8 mouse cellular contexts compared by ENCODE assay signal in the genomic region with DNA sequence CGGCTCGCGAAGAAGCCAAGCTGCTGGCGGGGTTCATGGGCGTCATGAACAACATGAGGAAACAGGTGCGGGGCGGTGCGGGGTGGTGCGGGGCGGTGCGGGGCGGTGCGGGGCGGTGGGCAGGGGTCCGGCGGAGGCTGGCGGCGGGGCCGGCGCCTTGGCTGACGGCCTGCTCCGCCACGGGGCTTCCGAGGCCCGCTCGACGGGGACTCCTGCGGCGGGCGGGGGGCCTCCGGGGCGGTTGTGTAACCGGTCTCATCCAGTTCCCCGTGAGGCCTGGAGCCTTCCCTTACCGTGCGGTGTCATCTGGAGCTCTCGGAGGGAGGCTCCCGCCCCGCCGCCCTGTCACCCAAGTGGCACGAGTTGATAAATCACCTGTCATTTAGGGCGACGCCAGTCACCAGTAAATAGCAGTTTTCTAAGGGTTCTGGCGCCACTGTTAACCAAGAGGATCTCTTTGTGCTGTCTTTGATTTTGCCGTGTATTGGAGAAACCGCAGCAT. TPM values are rescaled to one million over a fixed set of nuclear protein-coding genes. Genes with fewer than 3 reads are reported as not detected.
DNase-seq lines count a peak whose midpoint lies in the region; ATAC-seq and TF ChIP-seq lines count a peak whose summit lies in the region.

No protein-coding gene starts in this region.

- TF ChIP-seq POLR2A in CH12.LX (IDR thresholded peaks at IDR 0.05; ENCODE audit: low read depth, low read length), result no peak

- no peak for TF ChIP-seq CTCF in CH12.LX (conservative IDR thresholded peaks at IDR 0.05 in 1 of 2, IDR thresholded peaks at IDR 0.05 in 1 of 2; ENCODE audit: low read depth in 2 of 2, low read length in 2 of 2)
- TF ChIP-seq CTCF in heart, postnatal 0 days (IDR thresholded peaks at IDR 0.05; ENCODE audit: low read depth), result no peak

- peaks cover 0 to 12% of the 10 kb centered on the region in 2 experiments for H3K36me3 ChIP-seq in CH12.LX (replicated peaks in 1 of 2; ENCODE audit: control insufficient read depth in 1 of 2, insufficient read depth in 1 of 2, low read length in 1 of 2)
- H3K36me3 ChIP-seq in forebrain, embryonic 10.5 days (replicated peaks), result peaks cover 4% of the 10 kb centered on the region; the same call in 1 of the 2 replicates
- H3K36me3 ChIP-seq in heart, postnatal 0 days (replicated peaks; ENCODE audit: control insufficient read depth, insufficient read depth, low read length), result no peaks in the 10 kb centered on the region
- peaks cover 4% of the 10 kb centered on the region; the same call in 1 of the 2 replicates for H3K36me3 ChIP-seq in liver, embryonic 15.5 days (replicated peaks)
- H3K36me3 ChIP-seq in neural tube, embryonic 12.5 days, result no peaks in the 10 kb centered on the region
- H3K36me3 ChIP-seq in stomach, embryonic 16.5 days (ENCODE audit: control insufficient read depth, insufficient read depth, low read length), result no peaks in the 10 kb centered on the region

- H3K4me2 ChIP-seq in CH12.LX (ENCODE audit: insufficient read depth, low read depth, poor library complexity, severe bottlenecking), result peak overlapping the region; percentile 93
- peak overlapping the region; percentile 72 for H3K4me2 ChIP-seq in heart, postnatal 0 days (ENCODE audit: low read depth, low read length)
- peak overlapping the region; percentile 74 for H3K4me2 ChIP-seq in liver, embryonic 15.5 days
- peak overlapping the region; percentile 60 for H3K4me2 ChIP-seq in neural tube, embryonic 12.5 days (replicated peaks)
- H3K4me2 ChIP-seq in stomach, embryonic 16.5 days (ENCODE audit: low read depth, low read length), result peak overlapping the region; percentile 66

- no peak for TF ChIP-seq RAD21 in CH12.LX (IDR thresholded peaks at IDR 0.05; ENCODE audit: low read depth, low read length)

- peak; percentile 91 for ATAC-seq in heart, postnatal 0 days (ENCODE audit: insufficient read depth, low read depth)
- peak; percentile 99 for ATAC-seq in liver, embryonic 15.5 days (ENCODE audit: insufficient read depth)
- ATAC-seq in neural tube, embryonic 12.5 days (ENCODE audit: low FRiP score, low read depth), result peak; percentile 94
- peak; percentile 86 for ATAC-seq in stomach, embryonic 16.5 days (ENCODE audit: insufficient read depth, low FRiP score)

- under 1% methylated on average over 29 of the region's 46 CpGs for WGBS in forebrain, embryonic 10.5 days
- under 1% methylated on average over 34 of the region's 46 CpGs for WGBS in heart, postnatal 0 days
- WGBS in liver, embryonic 15.5 days (ENCODE audit: insufficient replicate concordance), result under 1% methylated on average over 44 of the region's 46 CpGs
- 1% methylated on average over 42 of the region's 46 CpGs for WGBS in neural tube, embryonic 12.5 days
- WGBS in stomach, embryonic 16.5 days, result under 1% methylated on average over 41 of the region's 46 CpGs

- H3K27me3 ChIP-seq in CH12.LX (replicated peaks), result no peaks in the 10 kb centered on the region
- H3K27me3 ChIP-seq in forebrain, embryonic 10.5 days (ENCODE audit: poor library complexity, severe bottlenecking), result no peaks in the 10 kb centered on the region
- H3K27me3 ChIP-seq in heart, postnatal 0 days (ENCODE audit: control insufficient read depth, insufficient read depth, low read length), result no peaks in the 10 kb centered on the region
- peaks cover 4% of the 10 kb centered on the region; the same call in 1 of the 2 replicates for H3K27me3 ChIP-seq in liver, embryonic 15.5 days
- H3K27me3 ChIP-seq in neural tube, embryonic 12.5 days (replicated peaks), result no peaks in the 10 kb centered on the region
- no peaks in the 10 kb centered on the region for H3K27me3 ChIP-seq in stomach, embryonic 16.5 days (ENCODE audit: control insufficient read depth, insufficient read depth, low read length)

- TF ChIP-seq EP300 in CH12.LX (IDR thresholded peaks at IDR 0.05; ENCODE audit: low read length), result no peak
- TF ChIP-seq EP300 in heart, postnatal 0 days (IDR thresholded peaks at IDR 0.05; ENCODE audit: low read depth), result no peak

- no peaks in the 10 kb centered on the region for H3K9me3 ChIP-seq in CH12.LX (replicated peaks; ENCODE audit: low read length)
- H3K9me3 ChIP-seq in forebrain, embryonic 10.5 days, result no peaks in the 10 kb centered on the region
- H3K9me3 ChIP-seq in heart, postnatal 0 days (replicated peaks; ENCODE audit: control insufficient read depth, low read length), result no peaks in the 10 kb centered on the region
- no peaks in the 10 kb centered on the region for H3K9me3 ChIP-seq in liver, embryonic 15.5 days (replicated peaks)
- no peaks in the 10 kb centered on the region for H3K9me3 ChIP-seq in neural tube, embryonic 12.5 days
- no peaks in the 10 kb centered on the region for H3K9me3 ChIP-seq in stomach, embryonic 16.5 days (replicated peaks; ENCODE audit: control insufficient read depth, low read length)

- no peak for DNase-seq in CH12.LX (ENCODE audit: extremely low read depth)
- peak; percentile 83 for DNase-seq in c-Kit-negative CD71-positive TER-119-positive erythroid progenitor cells, embryonic 14.5 days (ENCODE audit: low read depth, low spot score)
- peak; percentile 64 for DNase-seq in forebrain, embryonic 10.5 days (ENCODE audit: extremely low spot score, low spot score)
- DNase-seq in heart, postnatal 0 days (ENCODE audit: low spot score), result peak; percentile 63
- peak; percentile 62 to 73 for DNase-seq in kidney, postnatal 36 days

- peak overlapping the region; percentile 66 to 78 (median 74) for H3K4me3 ChIP-seq in CH12.LX (replicated peaks in 1 of 3; ENCODE audit: low read depth in 2 of 3, low read length in 2 of 3, poor library complexity in 1 of 3)
- H3K4me3 ChIP-seq in forebrain, embryonic 10.5 days, result peak overlapping the region; percentile 90
- H3K4me3 ChIP-seq in heart, postnatal 0 days (ENCODE audit: low read depth, low read length), result peak overlapping the region; percentile 63
- peak overlapping the region; percentile 85 for H3K4me3 ChIP-seq in liver, embryonic 15.5 days (replicated peaks)
- peak overlapping the region; percentile 82 for H3K4me3 ChIP-seq in neural tube, embryonic 12.5 days
- H3K4me3 ChIP-seq in stomach, embryonic 16.5 days (replicated peaks; ENCODE audit: low read length), result peak overlapping the region; percentile 84

- H3K79me2 ChIP-seq in CH12.LX (replicated peaks; ENCODE audit: control insufficient read depth, extremely low read depth, insufficient read depth, poor library complexity, severe bottlenecking), result peaks cover 20% of the 10 kb centered on the region

- H3K27ac ChIP-seq in CH12.LX (ENCODE audit: insufficient read depth, low read depth), result peak overlapping the region; percentile 30
- H3K27ac ChIP-seq in forebrain, embryonic 10.5 days, result peak overlapping the region; percentile 97
- H3K27ac ChIP-seq in heart, postnatal 0 days (ENCODE audit: low read depth), result peak overlapping the region; percentile 86
- peak overlapping the region; percentile 98 for H3K27ac ChIP-seq in liver, embryonic 15.5 days (replicated peaks)
- H3K27ac ChIP-seq in neural tube, embryonic 12.5 days, result peak overlapping the region; percentile 95
- peak overlapping the region; percentile 92 for H3K27ac ChIP-seq in stomach, embryonic 16.5 days (ENCODE audit: low read length)

- in situ Hi-C loops in CH12.LX (cut with MboI; ENCODE audit: low pct_ligation_motif_present, low pct_unique_long_range_greater_than_20kb, low sequenced_read_pairs), result no loop called here

- dilution Hi-C loops in CH12.LX (cut with MboI; ENCODE audit: extremely low pct_ligation_motif_present, extremely low pct_unique_long_range_greater_than_20kb, low sequenced_read_pairs), result no loop called here

- H3K9ac ChIP-seq in CH12.LX (ENCODE audit: insufficient read depth, low read depth), result peak overlapping the region; percentile 65
- peak overlapping the region; percentile 74 for H3K9ac ChIP-seq in heart, postnatal 0 days (replicated peaks; ENCODE audit: low read depth, low read length)
- H3K9ac ChIP-seq in liver, embryonic 15.5 days, result peak overlapping the region; percentile 91
- H3K9ac ChIP-seq in neural tube, embryonic 12.5 days, result peak overlapping the region; percentile 89
- H3K9ac ChIP-seq in stomach, embryonic 16.5 days (ENCODE audit: low read length), result peak overlapping the region; percentile 87

- peaks cover 0 to 30% of the 10 kb centered on the region in 2 experiments; a peak in 2 of 4 replicates for H3K4me1 ChIP-seq in CH12.LX (ENCODE audit: control insufficient read depth in 1 of 2, insufficient read depth in 2 of 2)
- peaks cover 43% of the 10 kb centered on the region for H3K4me1 ChIP-seq in forebrain, embryonic 10.5 days
- H3K4me1 ChIP-seq in heart, postnatal 0 days (ENCODE audit: control insufficient read depth, insufficient read depth), result peaks cover 3% of the 10 kb centered on the region; the same call in 1 of the 2 replicates
- peaks cover 20% of the 10 kb centered on the region for H3K4me1 ChIP-seq in liver, embryonic 15.5 days (replicated peaks)
- H3K4me1 ChIP-seq in neural tube, embryonic 12.5 days, result peaks cover 18% of the 10 kb centered on the region
- peaks cover 7% of the 10 kb centered on the region for H3K4me1 ChIP-seq in stomach, embryonic 16.5 days (ENCODE audit: control insufficient read depth, insufficient read depth, low read length)

TF ChIP-seq in CH12.LX, 34 proteins besides CTCF, POLR2A, EP300 and RAD21:
- TF ChIP-seq BHLHE40 (IDR thresholded peaks at IDR 0.05; ENCODE audit: low read depth, low read length), result 0 out of 2 replicates have a peak, but pooled peaks have one; percentile 25
- no peak for TF ChIP-seq MAX (IDR thresholded peaks at IDR 0.05; ENCODE audit: low read length)

RNA-seq across cellular contexts. Expression of a gene that starts 0.5 kb away (rescaled TPM):
- total RNA-seq in CH12.LX (2012; rRNA removed), result 20.0 and 20.4 TPM in 2 replicates
- total RNA-seq in CH12.LX (2014; rRNA removed), result 71.4 and 72.1 TPM in 2 replicates
- 23.2 and 26.5 TPM in 2 replicates for polyA plus RNA-seq in CH12.LX (2012; ENCODE audit: insufficient read length, low read depth)
- 87.1 and 88.5 TPM in 2 replicates for polyA plus RNA-seq in forebrain, embryonic 10.5 days (2016; fragmentation: Nextera tagmentation; extraction: Ambion mirVana)
- 55.3 and 60.0 TPM in 2 replicates for total RNA-seq in heart, postnatal 0 days (2014; rRNA removed; ENCODE audit: low replicate concordance)
- 42.4 and 47.1 TPM in 2 replicates for polyA plus RNA-seq in heart, postnatal 0 days (2015; fragmentation: Nextera tagmentation; extraction: Ambion mirVana)
- 18.2 and 19.6 TPM in 2 replicates for polyA plus RNA-seq in liver, embryonic 15.5 days (2015; fragmentation: Nextera tagmentation; extraction: Ambion mirVana)
- 109 and 113 TPM in 2 replicates for polyA plus RNA-seq in neural tube, embryonic 12.5 days (2016; fragmentation: Nextera tagmentation; extraction: Ambion mirVana)
- 46.4 and 52.3 TPM in 2 replicates for polyA plus RNA-seq in stomach, embryonic 16.5 days (2015; fragmentation: Nextera tagmentation; extraction: Ambion mirVana)

Comparison
In these comparisons a context has a peak if more than half of its experiments do, and no peak if none do; other contexts are left out.
1. H3K27ac ChIP-seq: peak in every context shown above with its lines; median percentile 98 in liver, embryonic 15.5 days; 97 in forebrain, embryonic 10.5 days; 95 in neural tube, embryonic 12.5 days; 92 in stomach, embryonic 16.5 days; 86 in heart, postnatal 0 days; 30 in CH12.LX.